Mouse (Mus musculus): ENCODE results near the gene Lcn11.

DNA sequence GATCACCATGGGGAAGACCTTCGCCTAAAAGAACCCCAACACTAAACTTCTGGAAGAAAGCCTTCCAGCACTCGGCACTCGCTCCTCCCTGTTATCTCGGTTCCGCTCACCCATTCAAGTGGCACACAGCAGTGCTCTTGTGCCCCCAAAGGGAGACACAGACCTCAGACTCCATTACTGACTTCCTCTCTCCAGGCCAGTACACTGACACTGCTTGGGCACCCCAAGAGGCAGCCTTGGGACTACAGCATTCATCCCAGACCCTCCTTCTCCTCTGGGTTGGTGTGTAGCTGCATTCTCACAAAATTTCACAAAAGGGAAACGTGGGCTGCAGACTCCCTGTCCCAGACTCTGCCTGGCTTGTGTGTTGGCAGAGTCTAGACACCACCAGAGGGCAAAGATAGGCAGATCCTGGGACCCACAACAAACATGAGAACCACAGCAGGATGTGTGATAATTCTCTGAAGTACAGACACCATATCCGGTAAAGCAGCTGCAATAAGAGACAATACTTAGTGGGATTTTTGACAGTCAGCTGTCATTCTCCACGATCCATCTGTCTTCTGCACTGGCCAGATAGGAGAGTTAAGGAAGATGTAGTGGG is 51.6 kb downstream of the Lcn11 start:
- no peak for TF ChIP-seq CTCF (IDR thresholded peaks at IDR 0.05)
- no peak for TF ChIP-seq EP300 (IDR thresholded peaks at IDR 0.05; ENCODE audit: insufficient read depth, low read depth, low read length)
- TF ChIP-seq POLR2A (IDR thresholded peaks at IDR 0.05; ENCODE audit: insufficient read depth, low read depth, low read length) = no peak

All from heart, adult 2 months (tissue).